Mouse (Mus musculus) left cerebral cortex, adult 2 months (tissue): ENCODE measurements around the gene Kdm6b. TPM values are rescaled to one million over a fixed set of nuclear protein-coding genes. Genes with fewer than 3 reads are reported as not detected.
A peak's percentile ranks its signal among the peaks of the same experiment; 100 is the strongest.

Source experiments
- DNase-seq, 2 experiments: peaks; one replicate each; pipeline ENCODE4 v3.0.0; 2021 to 2022; ENCODE audit warnings: low spot score in 2 of 2, mixed read lengths in 1 of 2; ENCODE audit errors: extremely low spot score in 1 of 2
- H3K27ac ChIP-seq: fragments of 200-600 bp; 2 replicates; pipeline ENCODE4 v1.8.1; 2022
- H3K4me3 ChIP-seq: fragments of 200-600 bp; 2 replicates; pipeline ENCODE4 v1.8.1; 2022
- CTCF ChIP-seq: fragments of 200-600 bp; IDR thresholded peaks from 2 replicates; pipeline ENCODE4 v1.8.1; 2022; ENCODE audit warnings: antibody characterized with exemption, mild to moderate bottlenecking, moderate library complexity
- intact Hi-C: fragments of 180-260 bp; cut with DNase I; formaldehyde crosslinking; loops from one replicate; pipeline ENCODE4 v1.15.1; 2025
- long read RNA-seq, 2 experiments: library from polyadenylated mRNA; stranded (forward); transcript quantifications; one replicate each; pipeline ENCODE4 v2.0.0; 2021; ENCODE audit warnings: borderline mapping rate in 2 of 2
- total RNA-seq, 2 experiments: library from RNA; stranded (reverse); gene quantifications; 2 replicates each; pipeline ENCODE4 v1.2.3; 2021

Gene Kdm6b
- total RNA-seq: 10 to 100 TPM; 31.1 to 45.3 TPM
- long read RNA-seq, experiment 1, partial matches to known transcripts: 4 of 5 reads
- long read RNA-seq, experiment 1, other reads (novel, unspliced or antisense): 1 of 5 reads
- long read RNA-seq, experiment 2, partial matches to known transcripts: 4 of 5 reads
- long read RNA-seq, experiment 2, other reads (novel, unspliced or antisense): 1 of 5 reads

DNA sequence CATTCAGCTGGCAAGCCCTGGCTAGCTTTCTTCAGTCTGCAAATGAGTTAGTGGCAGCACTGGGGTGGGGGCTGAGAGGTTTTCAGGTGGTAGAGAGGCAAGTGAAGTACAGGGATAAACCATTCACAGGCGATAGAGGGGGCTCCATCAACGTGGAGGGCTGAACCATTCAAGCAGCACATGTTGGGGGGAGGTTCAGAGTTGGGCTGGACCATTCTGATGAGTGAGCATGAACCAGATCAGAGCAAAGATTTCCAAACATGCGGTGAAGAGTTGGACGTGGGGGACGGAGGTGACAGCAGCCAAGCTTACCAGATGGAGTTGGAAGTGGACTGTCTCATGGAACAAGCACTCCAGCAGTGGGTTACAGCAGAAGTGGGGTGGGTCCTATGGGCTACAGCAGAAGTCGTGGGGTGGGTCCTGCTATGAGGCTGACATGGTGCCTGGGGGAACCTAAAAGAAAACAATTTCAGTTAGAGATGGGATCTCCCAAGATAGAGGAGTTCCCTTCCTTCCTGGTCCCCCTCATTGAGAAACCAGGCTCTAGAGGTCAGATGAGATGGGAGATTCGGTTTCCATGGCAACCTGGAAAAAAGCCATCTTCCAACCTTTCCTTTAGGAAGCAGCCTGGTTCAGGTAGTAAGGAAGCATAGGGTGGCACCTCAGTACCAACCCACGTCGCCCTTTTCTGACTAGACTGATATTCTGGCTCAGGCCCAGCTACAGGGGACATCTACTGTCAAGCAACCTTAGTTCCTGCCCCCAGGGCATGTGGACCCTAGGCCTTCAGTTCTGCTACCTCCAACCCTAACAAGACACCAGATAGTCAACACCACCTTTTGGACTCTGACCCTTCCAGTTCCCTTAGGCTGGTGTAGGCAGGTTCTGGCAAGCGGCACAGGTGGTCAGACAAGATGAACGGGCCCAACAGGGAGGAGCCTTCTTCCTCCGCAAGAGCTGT, at the start of gene Kdm6b:
Gene Kdm6b, minus strand, starts transcription at position 455 of the 961 bp plus-strand sequence.
- TF ChIP-seq CTCF: no peak
- Histone ChIP-seq H3K4me3 (no peak within 1 kb of the TSS; the same call in none of the 2 replicates), H3K27ac (peak within 1 kb of the TSS; percentile 50; the same call in 1 of the 2 replicates)
- DNase-seq: peak in 1 of 2 experiments; percentile 50
- intact Hi-C loops: loop anchor here (5.0 to 10.0 kb wide), 2 partner anchors 251 to 316 kb away; partner anchors contain the start of genes Cd68, Mpdu1 and Per1

DNA sequence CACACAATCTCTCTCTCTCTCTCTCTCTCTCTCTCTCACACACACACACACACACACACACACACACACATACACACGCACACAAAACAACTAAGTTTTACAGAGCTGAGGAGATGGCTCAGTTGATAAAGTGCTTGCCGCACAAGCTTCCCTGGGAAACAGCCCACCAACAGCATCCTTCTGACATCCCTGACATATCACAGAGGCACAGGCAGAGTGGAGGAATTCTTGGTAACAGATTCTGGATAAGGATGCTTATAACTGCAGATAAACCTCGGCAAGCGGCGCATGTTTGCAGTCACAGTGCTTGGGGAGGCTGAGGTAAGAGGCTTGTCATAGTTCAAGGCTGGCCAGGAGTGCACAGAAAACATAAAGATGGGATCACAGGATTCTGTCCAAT, 48.1 kb upstream of the Kdm6b start:
- no peak for TF ChIP-seq CTCF
- no peak for DNase-seq
- H3K27ac ChIP-seq: no peak overlapping the region
- no peak overlapping the region for H3K4me3 ChIP-seq
- intact Hi-C loops: no loop called here

- no peak for DNase-seq
- intact Hi-C loops: loop anchor here (5.0 kb wide), 1 partner anchor 42 kb away; no protein-coding TSS in a partner anchor
- Histone ChIP-seq H3K4me3 (no peak overlapping the region), H3K27ac (no peak overlapping the region)
- TF ChIP-seq CTCF: no peak
These were observed 46.4 kb upstream of the Kdm6b start for GRCm38 (mm10) chr11:69459883-69460282.

GRCm38 (mm10) chr11:69457006-69457579, 43.6 kb upstream of the Kdm6b start:
- TF ChIP-seq CTCF: no peak
- intact Hi-C loops: loop anchor here (5.0 kb wide), 1 partner anchor 45 kb away; no protein-coding TSS in a partner anchor
- DNase-seq: no peak
- Histone ChIP-seq H3K27ac (no peak overlapping the region), H3K4me3 (no peak overlapping the region)

DNA sequence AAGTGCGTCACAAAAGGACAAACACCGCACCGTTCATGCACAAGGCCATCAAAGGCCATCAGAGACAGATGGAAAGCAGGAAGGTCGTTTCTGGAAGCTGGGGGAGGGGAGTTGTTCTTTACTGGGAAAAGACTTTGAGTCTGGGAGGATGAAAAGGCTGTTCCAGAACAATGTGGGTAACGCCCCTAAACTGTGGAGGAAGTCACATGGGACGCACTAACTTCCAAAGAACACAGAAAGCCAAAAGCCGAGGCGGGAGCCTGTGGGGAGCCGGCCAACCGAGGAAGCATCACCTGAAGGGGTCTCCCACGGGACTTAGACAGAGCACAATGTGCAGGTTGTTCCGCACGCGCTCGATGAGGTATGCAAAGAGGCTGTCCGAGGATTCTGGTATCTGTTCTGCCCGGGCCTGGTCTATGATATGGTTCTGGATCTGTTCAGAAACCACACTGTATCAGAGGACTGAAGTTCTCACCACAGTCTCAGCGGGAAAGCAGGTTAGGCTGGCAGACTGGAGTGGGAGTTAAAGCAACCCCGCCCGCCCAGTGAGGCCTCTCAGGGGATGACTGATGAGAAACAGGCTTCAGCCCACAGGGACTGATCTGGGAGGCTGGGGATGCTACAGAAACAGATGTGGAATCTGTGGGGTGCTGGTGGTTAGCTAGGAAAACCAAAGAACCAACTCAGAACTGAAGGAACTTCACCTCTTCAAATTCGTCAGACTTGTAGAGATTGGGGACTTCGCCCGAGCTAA, 38.8 kb upstream of the Kdm6b start:
- intact Hi-C loops: no loop called here
- Histone ChIP-seq H3K27ac (no peak overlapping the region), H3K4me3 (no peak overlapping the region)
- no peak for TF ChIP-seq CTCF
- no peak for DNase-seq

- intact Hi-C loops: no loop called here
- no peak for TF ChIP-seq CTCF
- no peak overlapping the region for H3K4me3 ChIP-seq
- H3K27ac ChIP-seq: no peak overlapping the region
- no peak for DNase-seq
These were observed 33.8 kb upstream of the Kdm6b start for GRCm38 (mm10) chr11:69447299-69447698.

- intact Hi-C loops: no loop called here
- TF ChIP-seq CTCF: no peak
- H3K4me3 ChIP-seq: no peak overlapping the region
- DNase-seq: no peak
- no peak overlapping the region for H3K27ac ChIP-seq
These were observed 29.9 kb upstream of the Kdm6b start for GRCm38 (mm10) chr11:69443328-69443727.

DNA sequence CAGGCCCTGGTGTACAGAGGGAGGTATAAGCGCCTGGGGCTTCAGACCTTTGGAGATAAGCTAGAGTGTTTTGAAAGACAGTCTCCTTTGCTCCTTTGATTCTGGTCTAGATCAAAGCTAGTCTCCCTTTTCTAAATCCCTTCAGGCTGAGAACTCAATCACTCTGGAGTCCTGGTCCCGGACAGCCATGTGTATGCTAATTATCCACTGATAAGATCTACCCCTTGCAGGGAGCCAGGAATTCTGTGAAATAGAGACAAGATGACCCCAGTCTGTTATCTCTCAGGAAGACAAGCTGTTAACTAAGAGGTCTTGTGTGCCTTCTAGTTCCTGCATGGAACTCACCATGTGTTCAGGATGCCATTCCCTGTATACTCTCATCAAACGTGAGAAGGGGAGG, 23.8 kb upstream of the Kdm6b start:
- intact Hi-C loops: loop anchor here (5.0 kb wide), 1 partner anchor 65 kb away; no protein-coding TSS in a partner anchor
- DNase-seq: no peak
- Histone ChIP-seq H3K27ac (no peak overlapping the region), H3K4me3 (no peak overlapping the region)
- TF ChIP-seq CTCF: no peak

GRCm38 (mm10) chr11:69433189-69433588, 19.7 kb upstream of the Kdm6b start:
- DNase-seq: no peak
- intact Hi-C loops: loop anchor here (2.0 kb wide), 1 partner anchor 82 kb away; no protein-coding TSS in a partner anchor
- Histone ChIP-seq H3K27ac (no peak overlapping the region), H3K4me3 (no peak overlapping the region)
- TF ChIP-seq CTCF: no peak

- DNase-seq: no peak
- H3K4me3 ChIP-seq: no peak overlapping the region
- intact Hi-C loops: loop anchor here (1.0 to 2.0 kb wide), 2 partner anchors 31 to 82 kb away; no protein-coding TSS in a partner anchor
- TF ChIP-seq CTCF: no peak
- H3K27ac ChIP-seq: no peak overlapping the region
These were observed 19.1 kb upstream of the Kdm6b start for GRCm38 (mm10) chr11:69432640-69432982.
